Mouse (Mus musculus): ENCODE data around the gene Pxmp2. TPM values are rescaled to one million over a fixed set of nuclear protein-coding genes. Genes with fewer than 3 reads are reported as not detected.

The Pxmp2 gene
- total and polyA plus RNA-seq, 3 experiments, result 3.9 to 4.6 (median 4.5) TPM

GRCm38 (mm10) chr5:110308861-110309260, 22.9 kb upstream of the Pxmp2 start:
- TF ChIP-seq MEF2A (IDR thresholded peaks at IDR 0.05; ENCODE audit: borderline replicate concordance, low read depth, low read length) (no peak), PAX5 (IDR thresholded peaks at IDR 0.05; ENCODE audit: low read length) (no peak), SMC3 (IDR thresholded peaks at IDR 0.05; ENCODE audit: low read depth, low read length) (no peak), NRF1 (IDR thresholded peaks at IDR 0.05; ENCODE audit: low read depth, low read length) (no peak), IRF4 (IDR thresholded peaks at IDR 0.05; ENCODE audit: low read depth, low read length) (no peak), RAD21 (IDR thresholded peaks at IDR 0.05; ENCODE audit: low read depth, low read length) (no peak), CHD1 (IDR thresholded peaks at IDR 0.05; ENCODE audit: low read depth, low read length) (no peak), MAX (IDR thresholded peaks at IDR 0.05; ENCODE audit: low read length) (no peak), MAZ (IDR thresholded peaks at IDR 0.05; ENCODE audit: low read depth, low read length) (no peak), SIN3A (IDR thresholded peaks at IDR 0.05; ENCODE audit: low read length) (no peak), POLR2A (IDR thresholded peaks at IDR 0.05; ENCODE audit: low read depth, low read length) (no peak), USF2 (conservative IDR thresholded peaks at IDR 0.05; ENCODE audit: low read depth, low read length) (no peak), BHLHE40 (IDR thresholded peaks at IDR 0.05; ENCODE audit: low read depth, low read length) (no peak), E2F4 (IDR thresholded peaks at IDR 0.05; ENCODE audit: insufficient replicate concordance, low read depth, low read length) (no peak), MXI1 (IDR thresholded peaks at IDR 0.05; ENCODE audit: low read depth, low read length) (no peak)

DNA sequence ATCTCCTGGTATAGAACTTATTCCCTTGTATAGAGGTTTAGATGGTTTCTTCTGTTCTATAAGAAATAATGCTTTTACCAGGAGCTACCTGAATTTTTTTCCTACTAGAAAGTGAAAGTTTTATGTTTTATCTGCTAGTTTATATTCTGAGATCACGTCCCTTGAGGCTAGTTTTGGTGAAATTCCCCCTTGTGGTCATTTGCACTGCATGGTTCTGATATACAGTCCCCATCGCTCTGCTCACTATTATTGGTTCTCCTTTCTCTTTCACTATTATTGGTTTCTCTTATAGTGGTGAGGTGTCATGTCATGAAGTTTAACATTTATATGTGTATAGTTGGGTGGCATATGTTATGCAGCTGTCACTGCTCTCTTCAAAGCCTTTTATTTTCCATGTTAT, 14.6 kb upstream of the Pxmp2 start:
- TF ChIP-seq CTCF (conservative IDR thresholded peaks at IDR 0.05 in 1 of 2, IDR thresholded peaks at IDR 0.05 in 1 of 2; ENCODE audit: low read depth in 2 of 2, low read length in 2 of 2), result 0 out of 4 replicates have a peak, but pooled peaks of 1 of the 2 experiments have one; percentile 5
- no peak for TF ChIP-seq SIN3A (IDR thresholded peaks at IDR 0.05; ENCODE audit: low read length)
- no peak for TF ChIP-seq JUND (conservative IDR thresholded peaks at IDR 0.05; ENCODE audit: low read depth, low read length)
- Histone ChIP-seq H3K9ac (ENCODE audit: insufficient read depth, low read depth) (no peak overlapping the region), H3K79me2 (replicated peaks; ENCODE audit: control insufficient read depth, extremely low read depth, insufficient read depth, poor library complexity, severe bottlenecking) (no peaks in the 10 kb centered on the region; the same call in 1 of the 2 replicates), H3K4me1 (ENCODE audit: control insufficient read depth in 1 of 2, insufficient read depth in 2 of 2) (peaks cover 0 to 16% of the 10 kb centered on the region in 2 experiments; a peak in 2 of 4 replicates), H3K4me2 (ENCODE audit: insufficient read depth, low read depth, poor library complexity, severe bottlenecking) (no peak overlapping the region), H3K4me3 (replicated peaks in 1 of 3; ENCODE audit: low read depth in 2 of 3, low read length in 2 of 3, poor library complexity in 1 of 3) (no peak overlapping the region), H3K36me3 (replicated peaks in 1 of 2; ENCODE audit: control insufficient read depth in 1 of 2, insufficient read depth in 1 of 2, low read length in 1 of 2) (peaks cover 76 to 94% of the 10 kb centered on the region in 2 experiments), H3K9me3 (replicated peaks; ENCODE audit: low read length) (no peaks in the 10 kb centered on the region), H3K27me3 (replicated peaks) (no peaks in the 10 kb centered on the region), H3K27ac (ENCODE audit: insufficient read depth, low read depth) (no peak overlapping the region)
- DNase-seq (ENCODE audit: extremely low read depth), result no peak
- dilution Hi-C loops (cut with MboI; ENCODE audit: extremely low pct_ligation_motif_present, extremely low pct_unique_long_range_greater_than_20kb, low sequenced_read_pairs) (no loop called here), in situ Hi-C loops (cut with MboI; ENCODE audit: low pct_ligation_motif_present, low pct_unique_long_range_greater_than_20kb, low sequenced_read_pairs) (no loop called here)

More at GRCm38 (mm10) chr5:110308861-110309260, 22.9 kb upstream of the Pxmp2 start:
- Histone ChIP-seq H3K36me3 (replicated peaks in 1 of 2; ENCODE audit: control insufficient read depth in 1 of 2, insufficient read depth in 1 of 2, low read length in 1 of 2) (peaks cover 67 to 92% of the 10 kb centered on the region in 2 experiments), H3K27ac (ENCODE audit: insufficient read depth, low read depth) (no peak overlapping the region), H3K9ac (ENCODE audit: insufficient read depth, low read depth) (no peak overlapping the region), H3K27me3 (replicated peaks) (no peaks in the 10 kb centered on the region), H3K9me3 (replicated peaks; ENCODE audit: low read length) (no peaks in the 10 kb centered on the region), H3K4me3 (replicated peaks in 1 of 3; ENCODE audit: low read depth in 2 of 3, low read length in 2 of 3, poor library complexity in 1 of 3) (no peak overlapping the region), H3K4me1 (ENCODE audit: control insufficient read depth in 1 of 2, insufficient read depth in 2 of 2) (peaks cover 0 to 8% of the 10 kb centered on the region in 2 experiments; a peak in 1 of 4 replicates), H3K79me2 (replicated peaks; ENCODE audit: control insufficient read depth, extremely low read depth, insufficient read depth, poor library complexity, severe bottlenecking) (no peaks in the 10 kb centered on the region), H3K4me2 (ENCODE audit: insufficient read depth, low read depth, poor library complexity, severe bottlenecking) (no peak overlapping the region)
- no peak for DNase-seq (ENCODE audit: extremely low read depth)
- in situ Hi-C loops (cut with MboI; ENCODE audit: low pct_ligation_motif_present, low pct_unique_long_range_greater_than_20kb, low sequenced_read_pairs) (no loop called here), dilution Hi-C loops (cut with MboI; ENCODE audit: extremely low pct_ligation_motif_present, extremely low pct_unique_long_range_greater_than_20kb, low sequenced_read_pairs) (no loop called here)
